Mouse (Mus musculus): ENCODE measurements at regions not wholly inside any gene's neighbourhood (a gene's known extent, or its start where the extent isn't known, plus 50 kb on each side); places are given as distances from the start of the nearest gene placed in this dataset.

DNA sequence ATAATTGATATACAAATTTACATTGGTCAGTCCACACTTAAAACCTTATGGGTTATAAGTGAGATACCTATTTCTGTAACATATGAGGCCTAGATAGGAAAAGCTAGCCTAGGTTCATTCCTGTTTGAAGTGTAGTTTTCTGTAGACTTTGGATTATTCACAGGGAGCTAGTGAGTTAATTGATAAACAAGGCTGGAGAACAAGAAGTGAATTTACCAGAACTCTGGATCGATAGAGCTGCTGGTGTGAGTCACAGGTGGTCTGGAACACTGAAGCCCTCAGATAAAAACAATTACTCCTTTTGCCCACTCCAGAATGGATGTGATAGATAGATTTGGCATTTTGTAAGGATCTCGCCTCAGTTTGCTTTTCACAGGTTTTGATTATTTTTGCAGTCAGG, 62.0 kb upstream of the Rtl1 start:
- no peak for DNase-seq (ENCODE audit: low read depth)

DNA sequence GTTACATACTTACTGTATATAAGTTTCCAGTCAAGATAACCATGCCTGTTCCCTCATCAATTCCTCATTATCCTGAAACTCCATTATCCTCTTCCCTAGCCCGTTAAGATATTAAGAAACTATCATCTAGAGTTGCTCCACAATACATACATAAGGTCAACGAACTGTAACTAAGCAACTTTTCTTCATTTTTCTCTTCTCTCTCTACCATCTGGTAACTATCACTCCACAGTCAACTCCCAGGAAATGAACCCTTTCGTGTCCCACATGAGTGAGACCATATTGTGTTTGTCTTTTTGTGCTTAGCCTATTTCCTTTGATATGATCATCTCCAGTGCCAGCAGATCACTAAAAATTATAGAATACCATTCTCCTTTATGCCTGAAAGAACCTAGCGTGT, 74.6 kb upstream of the Rtl1 start:
- DNase-seq (ENCODE audit: low read depth): no peak

DNA sequence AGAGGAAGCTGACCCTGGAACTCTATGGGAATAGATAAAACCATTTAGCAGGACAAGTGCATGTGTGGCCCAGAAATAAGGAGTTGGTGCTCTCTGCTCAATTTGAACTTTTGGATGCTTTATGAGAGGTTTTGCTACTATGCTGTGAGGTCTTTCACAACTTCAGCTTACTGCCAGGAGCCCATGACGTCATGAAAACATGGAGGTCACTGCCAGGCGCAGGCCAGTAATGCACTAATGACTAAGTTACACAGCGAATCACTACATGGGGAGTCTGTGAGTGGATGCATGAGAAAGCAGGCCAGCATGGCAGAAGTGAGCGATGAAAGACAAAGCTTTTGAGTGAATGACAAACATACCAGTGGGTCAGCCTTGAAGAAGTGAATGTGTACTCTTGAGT, 93.9 kb upstream of the Rtl1 start:
- DNase-seq (ENCODE audit: low read depth): no peak

DNA sequence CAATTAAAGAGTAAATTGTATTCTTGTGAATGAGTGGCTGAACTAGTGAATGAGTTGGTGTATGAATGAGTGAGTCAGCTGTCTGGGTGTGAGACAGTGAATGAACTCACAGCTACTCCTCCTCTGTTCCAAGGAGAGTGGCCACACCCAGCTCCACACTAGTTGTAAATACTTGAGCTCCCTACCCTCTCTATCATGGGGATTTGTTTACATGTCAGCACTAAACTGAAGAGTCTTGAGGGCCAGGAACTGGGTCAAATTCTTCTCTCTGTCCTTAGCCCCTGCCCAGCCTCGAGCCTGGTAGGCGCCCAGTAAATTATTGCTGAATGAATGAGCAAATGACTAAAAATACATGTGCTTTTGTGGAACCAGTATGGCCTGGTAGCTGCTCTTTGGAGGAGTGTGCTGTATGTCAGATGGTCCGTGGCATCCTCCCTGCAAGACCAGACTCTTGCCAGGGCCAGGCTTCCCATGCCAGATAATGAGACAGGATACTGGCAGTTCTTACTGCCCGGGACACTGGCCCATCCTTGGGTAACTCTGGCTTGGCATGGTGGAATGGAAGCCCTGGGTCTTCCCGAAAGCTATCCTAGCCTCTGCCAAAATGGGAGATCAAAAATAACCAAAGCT, 94.8 kb upstream of the Rtl1 start:
- no peak for DNase-seq (ENCODE audit: low read depth)

DNA sequence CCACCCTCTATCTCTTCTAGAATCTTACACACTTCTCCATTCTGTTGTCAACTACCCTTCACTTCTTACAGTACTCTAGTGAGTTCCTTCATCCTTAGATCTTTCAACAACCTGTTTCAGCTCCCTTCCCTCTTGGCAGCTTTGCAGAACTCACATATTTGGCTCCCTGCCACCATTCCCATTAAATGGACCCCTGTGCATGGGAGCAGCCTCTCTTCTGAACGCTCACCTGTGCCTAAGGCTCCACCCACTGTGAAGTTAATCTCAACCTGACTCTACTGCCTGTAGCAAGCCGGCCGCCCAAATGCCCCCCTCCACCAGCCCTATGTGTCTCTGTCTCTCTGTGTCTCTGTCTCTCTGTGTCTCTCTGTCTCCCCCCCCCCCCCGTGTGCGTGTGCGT, 106.7 kb upstream of the Rtl1 start:
- no peak for DNase-seq (ENCODE audit: low read depth)

DNA sequence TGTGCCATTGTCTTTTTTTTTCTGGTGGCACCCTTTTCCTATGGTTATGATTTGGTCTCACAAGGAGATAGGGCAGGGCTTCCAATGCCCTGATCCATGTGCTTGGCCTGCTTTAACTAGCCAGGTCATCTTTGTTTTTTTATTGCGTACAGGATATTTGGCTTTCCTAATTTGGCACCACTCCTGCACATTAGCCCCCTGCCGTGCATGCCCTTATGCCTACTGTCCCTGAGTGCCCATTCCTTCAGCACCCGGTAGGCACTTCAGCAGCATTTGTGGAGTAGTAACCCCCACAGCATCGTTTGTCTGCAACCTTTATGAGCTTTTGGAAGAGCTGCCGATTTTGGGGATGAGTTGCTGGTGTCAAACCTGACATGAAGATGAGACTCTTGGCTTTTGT, 109.5 kb upstream of the Rtl1 start:
- no peak for DNase-seq (ENCODE audit: low read depth)

DNA sequence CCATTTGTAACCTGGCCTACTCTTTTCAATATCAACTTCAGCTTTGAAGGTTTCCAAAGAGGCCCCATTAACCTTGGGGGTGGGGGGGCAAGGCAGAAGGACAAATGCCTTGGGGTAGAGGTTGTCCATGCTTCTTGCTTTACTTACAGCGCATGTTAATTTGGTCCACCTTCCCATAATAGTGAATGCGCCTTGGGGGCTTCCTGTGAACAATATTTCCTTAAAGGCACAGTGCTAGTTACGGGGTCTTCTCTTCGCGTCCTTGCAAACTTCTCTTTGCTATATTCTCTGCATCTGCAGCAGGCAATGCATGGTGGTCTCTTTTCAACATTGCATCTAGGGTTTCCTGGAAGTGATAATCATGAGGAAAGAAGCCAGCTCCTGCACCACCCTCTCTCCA, 111.3 kb upstream of the Rtl1 start:
- DNase-seq (ENCODE audit: low read depth): no peak

DNA sequence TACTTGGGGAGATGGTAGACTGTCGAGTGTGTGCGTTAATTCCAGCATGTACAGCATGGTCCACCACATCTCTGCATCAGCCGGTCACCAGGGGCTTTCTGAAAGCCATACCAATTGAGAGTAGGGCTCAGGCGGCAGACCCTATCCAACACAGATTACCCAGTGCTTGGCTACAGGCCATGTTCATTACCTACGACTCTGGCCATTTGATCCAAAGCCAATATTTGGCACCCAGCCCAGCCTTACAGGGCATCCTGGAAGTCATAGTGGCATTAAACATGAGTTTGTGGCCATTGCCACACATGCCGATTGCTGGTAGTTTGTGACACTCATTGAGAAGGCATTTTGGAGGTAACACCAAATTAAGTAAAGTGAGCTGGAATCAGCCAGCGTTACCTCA, 111.8 kb upstream of the Rtl1 start:
- no peak for DNase-seq (ENCODE audit: low read depth)

DNA sequence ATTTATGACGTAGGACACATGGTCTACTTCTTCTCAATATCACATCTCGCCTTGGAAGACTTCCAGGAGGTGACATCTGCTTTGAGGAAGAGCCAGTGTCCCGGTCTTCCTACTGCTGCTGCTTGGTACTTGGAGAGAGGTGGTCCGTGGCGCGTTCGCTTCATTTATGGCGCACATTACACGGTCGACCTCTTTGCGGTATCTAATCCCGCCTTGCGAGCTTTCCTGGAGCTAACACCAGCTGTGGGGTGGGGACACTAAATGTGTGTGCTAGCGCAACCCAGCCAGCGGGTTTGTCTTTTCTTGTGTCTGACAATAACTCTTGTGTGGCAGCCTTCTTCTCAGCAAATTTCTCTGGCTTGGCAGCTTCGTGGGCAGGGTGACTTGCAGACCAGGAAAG, 112.3 kb upstream of the Rtl1 start:
- DNase-seq (ENCODE audit: low read depth): no peak

DNA sequence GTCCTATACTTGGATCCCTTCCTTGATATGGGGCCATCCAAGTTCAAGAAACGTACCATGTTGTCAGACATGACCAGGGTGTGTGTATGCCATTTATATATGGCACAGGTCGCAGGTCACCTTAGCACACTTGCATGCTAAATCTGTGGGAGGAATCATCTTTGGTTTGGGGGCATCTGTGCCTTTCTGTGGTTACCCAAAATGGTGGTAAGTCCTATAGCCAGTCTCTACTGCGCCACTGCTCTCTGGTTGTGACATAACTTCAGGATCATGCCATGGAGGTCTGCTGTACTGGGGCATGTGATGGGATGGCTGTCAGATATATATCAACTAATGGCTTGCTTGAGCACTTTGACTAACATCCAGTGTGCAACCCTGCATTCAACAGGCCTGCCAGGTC, 112.9 kb upstream of the Rtl1 start:
- DNase-seq (ENCODE audit: low read depth): no peak

DNA sequence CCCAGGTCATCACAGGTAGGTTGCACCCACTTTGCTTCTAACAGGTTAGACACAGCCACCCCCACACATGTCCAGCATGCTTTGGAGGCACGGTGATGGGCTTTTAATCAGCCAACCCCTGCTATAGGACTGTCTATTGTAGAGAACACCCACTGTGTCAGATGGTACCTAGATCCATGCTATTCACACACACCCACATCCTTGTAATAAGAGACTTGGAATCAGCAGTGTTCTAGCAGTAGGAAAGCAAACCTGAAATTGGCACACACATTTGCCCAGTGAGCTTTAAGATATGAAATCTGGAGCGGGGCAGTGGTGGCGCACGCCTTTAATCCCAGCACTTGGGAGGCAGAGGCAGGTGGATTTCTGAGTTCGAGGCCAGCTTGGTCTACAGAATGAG, 113.9 kb upstream of the Rtl1 start:
- DNase-seq (ENCODE audit: low read depth): no peak

DNA sequence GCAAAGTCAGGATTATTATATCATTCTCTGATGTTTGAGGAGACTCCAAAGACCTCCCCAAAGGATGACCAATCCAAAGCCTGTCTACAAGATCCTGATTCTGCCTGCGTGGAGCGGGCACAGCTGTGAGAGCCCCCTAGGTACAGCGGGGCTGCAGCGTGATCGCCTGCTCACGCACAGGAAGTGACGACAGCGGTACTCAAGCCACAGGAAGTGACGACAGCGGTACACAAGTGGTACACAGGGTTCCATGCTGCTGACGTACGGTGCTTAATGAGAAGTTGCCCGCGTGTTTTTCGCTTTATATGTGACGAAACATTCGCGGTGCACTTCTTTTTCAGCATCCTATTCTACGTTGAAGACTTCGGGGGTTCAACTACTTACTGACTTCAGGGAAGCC, 116.9 kb upstream of the Rtl1 start:
- no peak for DNase-seq (ENCODE audit: low read depth)

DNA sequence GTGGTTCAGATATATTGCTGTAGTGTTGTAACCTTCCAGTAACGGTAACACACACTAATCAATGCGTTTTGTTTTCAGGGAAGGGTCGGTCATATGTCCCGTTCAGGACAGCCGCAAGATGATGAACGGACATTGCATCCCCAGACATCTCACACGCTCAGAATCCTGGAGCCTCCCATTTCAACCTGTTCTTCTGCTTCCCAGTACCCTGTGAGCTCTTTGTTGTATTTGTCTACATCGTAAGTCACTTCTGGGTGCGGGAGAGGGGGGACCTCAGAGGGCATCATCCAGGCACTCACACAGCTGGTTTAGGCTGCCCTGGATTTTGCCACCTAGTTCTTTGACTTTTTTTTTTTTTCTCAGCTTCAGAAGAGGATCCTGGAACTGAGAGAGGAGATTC, 117.9 kb upstream of the Rtl1 start:
- DNase-seq (ENCODE audit: low read depth): no peak

DNA sequence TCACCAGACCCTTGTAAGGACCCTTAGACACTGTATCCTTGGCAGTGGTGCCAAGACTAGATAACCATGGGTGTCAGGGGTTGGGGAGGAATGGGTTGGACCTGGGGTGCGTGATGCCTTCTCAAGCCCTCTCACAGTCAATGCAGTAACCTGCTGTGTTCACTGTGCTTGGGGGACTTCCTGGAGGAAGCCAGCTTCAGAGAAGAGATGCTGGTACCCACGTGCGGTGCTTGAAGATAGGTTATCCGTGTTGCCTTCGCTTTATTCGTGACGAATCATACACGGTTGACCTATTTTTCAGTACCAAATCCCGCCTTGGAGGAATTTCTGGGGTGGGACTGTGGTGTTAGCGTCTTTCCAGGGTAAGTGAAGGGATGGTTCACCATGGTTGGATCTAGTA, 138.1 kb upstream of the Rtl1 start:
- no peak for DNase-seq (ENCODE audit: low read depth)

DNA sequence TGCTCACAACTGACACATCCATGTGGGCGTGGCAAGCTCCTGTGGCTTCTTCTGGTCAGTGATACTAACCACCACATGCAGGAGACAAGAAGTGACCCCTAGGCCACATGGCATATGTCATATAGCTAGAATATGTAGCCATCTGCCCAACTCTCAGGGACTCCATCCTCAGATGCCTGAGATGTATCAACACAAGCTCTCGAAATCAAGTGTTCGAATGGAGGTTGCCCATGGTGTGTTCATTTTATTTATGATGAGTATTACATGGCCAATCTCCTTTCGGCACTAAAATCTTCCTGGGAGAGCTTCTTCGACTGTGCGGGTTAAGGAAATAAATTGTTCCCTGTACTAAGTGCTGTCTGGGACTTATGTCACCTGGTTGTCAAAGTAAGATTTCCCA, 138.8 kb upstream of the Rtl1 start:
- no peak for DNase-seq (ENCODE audit: low read depth)

DNA sequence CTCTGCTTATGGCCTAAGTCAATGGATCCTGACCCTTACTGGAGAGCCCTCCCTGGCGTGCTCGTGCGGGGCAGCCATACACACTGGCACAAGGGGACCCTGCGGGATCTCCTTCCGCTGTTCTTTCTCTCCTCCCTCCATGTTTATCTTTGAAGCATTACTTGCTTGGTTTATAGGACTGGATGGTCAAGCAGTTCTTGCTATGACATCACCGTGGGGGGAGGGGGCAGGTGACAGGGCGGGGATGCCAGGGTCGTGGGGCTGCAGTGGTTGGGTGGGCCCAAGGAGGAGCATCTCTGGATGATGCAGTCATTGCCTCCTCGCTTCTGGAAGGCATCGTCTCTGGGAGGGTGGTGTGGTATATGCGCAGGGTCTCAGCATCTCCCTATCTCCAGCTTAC, 142.4 kb upstream of the Rtl1 start:
- DNase-seq (ENCODE audit: low read depth): no peak

DNA sequence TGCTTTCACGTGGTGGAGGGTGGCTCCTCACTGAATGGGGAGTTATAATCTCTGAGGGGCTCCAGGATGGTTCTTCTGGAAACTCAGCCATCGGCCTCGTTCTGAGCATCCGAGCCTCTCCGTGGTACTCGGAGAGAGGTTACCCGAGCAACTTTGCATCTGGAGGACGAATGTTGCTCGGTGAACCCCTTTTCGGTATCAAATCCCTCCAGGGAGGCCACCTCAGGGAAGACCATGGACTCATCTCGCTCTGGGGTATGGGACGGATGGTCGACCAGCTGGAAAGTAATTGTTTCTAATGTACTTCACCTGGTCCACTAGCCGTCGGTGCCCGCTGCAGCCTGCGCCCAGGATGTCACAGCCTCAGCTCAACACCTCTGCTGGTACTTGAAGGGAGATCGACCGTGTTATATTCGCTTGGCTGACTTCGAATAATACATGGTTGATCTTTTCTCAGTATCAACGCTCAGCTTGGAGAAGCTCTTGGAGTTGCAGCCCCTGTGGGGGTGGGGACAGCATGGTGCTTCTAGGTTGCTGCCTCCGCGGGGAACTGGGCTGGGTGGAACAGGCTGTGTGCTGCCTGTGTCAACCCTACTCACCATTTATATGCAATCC, 143.0 kb upstream of the Rtl1 start:
- DNase-seq (ENCODE audit: low read depth): no peak

DNA sequence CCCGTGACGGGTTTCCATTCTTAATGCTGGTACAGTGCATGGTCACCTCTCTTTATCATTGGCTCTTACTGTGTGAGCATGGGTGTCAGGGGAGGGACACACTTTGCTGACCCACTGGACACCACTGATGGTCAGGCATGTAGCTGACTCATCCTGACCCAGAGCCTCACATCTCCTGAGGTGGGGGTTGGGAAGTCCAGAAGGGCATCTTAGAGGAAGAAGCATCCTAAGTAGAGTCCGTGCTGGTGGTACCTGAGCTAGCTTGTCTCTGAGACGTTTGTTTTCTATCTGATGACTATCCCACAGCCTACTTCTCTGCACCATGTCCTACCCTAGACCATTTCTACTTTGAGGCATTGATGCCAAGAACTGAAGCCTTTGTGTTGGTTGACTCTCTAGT, 144.1 kb upstream of the Rtl1 start:
- DNase-seq (ENCODE audit: low read depth): no peak

DNA sequence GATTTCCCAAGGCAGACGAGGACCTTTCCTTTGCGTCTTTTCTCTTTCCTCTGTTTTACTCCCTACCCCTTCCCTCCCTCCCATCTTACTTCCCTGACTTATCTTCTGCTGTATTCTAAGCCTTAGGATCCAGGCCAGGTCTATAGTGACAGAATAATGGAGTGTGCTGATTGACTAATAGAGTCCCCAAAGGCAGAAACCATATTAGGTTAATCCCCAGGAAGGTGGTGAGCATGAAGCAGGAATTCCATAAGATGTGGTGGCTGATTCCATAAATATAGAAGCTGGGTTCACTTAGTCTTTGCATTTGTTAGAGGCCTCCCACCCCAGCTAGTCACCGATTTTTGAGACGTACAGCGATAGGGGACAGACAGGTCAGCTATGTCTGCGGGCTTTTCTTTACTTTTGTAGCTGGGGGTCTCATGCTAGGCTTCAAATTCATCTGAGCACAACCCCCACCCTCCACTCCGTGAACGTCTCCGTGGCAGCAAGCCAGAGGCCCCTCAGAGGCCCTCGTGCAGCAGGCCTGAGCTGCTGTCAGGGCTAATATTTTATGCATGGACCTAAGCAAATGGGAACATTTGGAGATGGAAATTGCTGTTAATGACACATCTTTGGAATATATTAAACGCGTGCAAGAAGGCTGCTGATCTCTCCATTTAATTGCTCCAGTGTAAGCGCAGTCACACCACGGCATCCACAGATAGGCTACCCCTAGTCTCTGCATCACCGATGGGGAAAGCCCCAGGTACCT, 145.8 kb upstream of the Rtl1 start:
- no peak for DNase-seq (ENCODE audit: low read depth)

DNA sequence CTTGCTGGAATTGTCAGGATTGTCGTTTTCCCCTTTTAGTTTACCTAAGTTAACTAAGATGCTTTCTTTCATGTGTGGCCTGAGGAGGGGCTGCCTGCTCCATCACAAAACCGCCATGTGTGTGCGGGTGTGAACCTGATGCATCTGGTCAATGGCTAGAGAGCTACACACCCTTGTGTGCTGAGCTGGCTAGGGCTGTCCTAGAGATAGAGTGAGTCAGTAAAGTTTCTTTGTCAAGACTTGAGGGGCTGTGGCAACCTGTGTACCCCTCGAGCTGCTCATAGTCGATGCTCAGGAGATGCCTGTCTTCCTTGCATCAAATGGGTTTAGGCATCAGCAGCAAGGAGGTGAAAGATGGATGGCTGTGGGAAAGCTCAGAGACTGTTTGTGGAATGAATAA, 147.1 kb upstream of the Rtl1 start:
- DNase-seq (ENCODE audit: low read depth): no peak

DNA sequence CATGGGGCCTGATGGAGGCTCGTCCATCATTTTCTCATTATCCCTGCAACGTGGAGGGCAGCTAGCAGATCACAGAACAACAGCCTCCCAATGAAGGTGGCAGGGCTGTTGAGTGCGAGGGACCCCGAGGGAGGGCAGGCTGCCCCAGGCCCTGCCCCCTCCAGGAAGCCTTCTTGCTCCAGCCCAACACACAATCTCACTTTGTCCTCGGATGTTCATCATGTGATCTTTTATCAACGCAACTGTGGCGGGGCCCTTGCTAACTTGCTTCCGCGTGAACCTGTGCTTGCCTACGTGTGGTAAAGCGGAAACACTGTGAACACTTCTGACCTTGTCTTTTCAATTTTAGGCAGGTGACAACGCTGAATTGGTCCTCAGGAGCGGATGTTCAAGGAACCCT, 147.6 kb upstream of the Rtl1 start:
- DNase-seq (ENCODE audit: low read depth): no peak

DNA sequence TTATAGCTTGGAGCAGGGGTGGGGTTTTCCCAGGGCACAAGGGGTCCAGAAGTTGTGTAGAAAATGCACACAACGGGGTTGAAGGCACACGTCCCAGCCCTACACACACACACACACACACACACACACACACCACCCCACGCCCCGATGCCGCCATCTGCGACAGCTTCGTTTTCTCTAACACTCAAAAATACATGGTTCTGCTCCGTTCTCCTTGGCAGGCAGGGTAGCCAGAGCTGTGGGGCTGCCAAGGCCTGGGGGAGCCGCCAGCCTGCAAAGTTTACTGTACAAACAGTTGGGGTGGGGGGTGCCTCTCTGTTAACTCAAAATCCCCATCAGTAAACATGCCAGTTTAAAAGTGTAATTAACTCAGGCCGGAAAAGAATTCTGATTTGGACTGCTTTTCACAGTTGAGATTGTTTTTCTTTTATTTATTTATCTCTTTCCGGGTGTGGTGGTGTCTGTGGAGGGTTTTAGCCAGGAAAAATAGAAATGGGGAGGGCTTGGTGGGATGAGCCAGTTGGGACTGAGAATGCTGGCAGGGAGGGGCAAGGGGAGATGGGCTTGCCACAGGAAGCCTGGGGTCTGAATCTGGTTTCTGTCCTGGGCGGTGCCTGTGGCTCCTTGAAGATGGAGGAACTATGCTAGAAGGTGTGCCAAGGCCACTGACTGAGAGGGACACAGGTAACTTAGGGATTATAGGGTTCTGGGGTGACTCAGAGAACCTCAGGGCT, 148.4 kb upstream of the Rtl1 start:
- no peak for DNase-seq (ENCODE audit: low read depth)

DNA sequence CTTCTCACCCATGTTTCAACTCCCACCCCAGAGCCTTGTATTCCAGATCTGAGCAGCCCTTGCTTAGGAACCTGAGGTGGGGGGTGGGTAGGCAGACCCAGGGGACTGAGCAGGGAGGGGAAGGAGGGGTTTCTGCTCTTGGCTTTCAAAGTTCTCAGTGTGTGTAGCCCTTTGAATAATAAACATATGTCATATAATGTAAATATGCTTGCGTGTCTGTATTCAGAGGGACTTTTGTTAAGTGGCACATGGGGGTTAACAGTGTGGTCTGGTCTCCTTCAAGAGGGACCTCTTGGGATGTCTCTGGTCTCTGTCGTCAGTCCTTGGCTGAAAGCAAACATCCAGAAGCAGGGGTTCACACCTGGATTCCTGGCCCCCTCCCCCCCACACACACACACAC, 149.1 kb upstream of the Rtl1 start:
- no peak for DNase-seq (ENCODE audit: low read depth)

Data from induced T-regulatory cell, adult 2 months (primary cell).